Mouse (Mus musculus) stomach, postnatal 0 days (tissue): ENCODE measurements around the gene Ackr4.

Experiments
- CTCF ChIP-seq: IDR thresholded peaks from 2 replicates; pipeline ENCODE4 v1.5.1; 2016; ENCODE audit warnings: antibody characterized with exemption, low read depth, mild to moderate bottlenecking, moderate library complexity
- EP300 ChIP-seq: optimal IDR thresholded peaks from 2 replicates; pipeline ENCODE3; 2016; ENCODE audit warnings: antibody characterized with exemption

DNA sequence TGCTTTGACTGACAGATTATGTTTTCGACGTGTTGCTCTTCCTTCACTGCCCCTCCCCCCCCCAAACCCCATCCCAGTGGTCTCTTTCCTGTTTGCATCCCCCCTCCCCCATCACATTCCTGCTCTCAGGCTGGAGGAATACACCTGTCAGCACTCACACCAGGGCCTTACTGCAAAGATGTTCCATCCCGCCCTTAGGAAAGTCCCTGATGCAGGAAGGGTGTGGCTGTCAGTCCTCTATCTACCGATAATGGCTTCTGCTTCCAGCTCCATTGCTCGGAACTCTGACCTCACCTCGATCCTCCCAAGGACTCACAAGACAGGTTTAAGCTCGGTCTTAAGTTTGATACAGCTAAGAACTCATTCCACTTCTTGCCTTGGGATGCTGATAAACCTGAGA is 19.9 kb upstream of the Ackr4 start:
- TF ChIP-seq CTCF = no peak
- TF ChIP-seq EP300 = no peak
